Mouse (Mus musculus): Measurements from ENCODE around the gene Rsf1. TPM values are rescaled to one million over a fixed set of nuclear protein-coding genes. Genes with fewer than 3 reads are reported as not detected.

Rsf1 gene
- polyA plus RNA-seq, 1 experiment from 2014 or later = 18.8 TPM

- Histone ChIP-seq H3K27me3 (ENCODE audit: insufficient read depth, low read length) (no peaks in the 10 kb centered on the region), H3K4me1 (ENCODE audit: insufficient read depth, low read length) (0 out of 2 replicates have a peak, but pooled peaks cover 1% of the 10 kb centered on the region), H3K4me3 (ENCODE audit: low read length) (no peak overlapping the region), H3K36me3 (ENCODE audit: insufficient read depth, low read length) (0 out of 2 replicates have a peak, but pooled peaks cover 7% of the 10 kb centered on the region), H3K27ac (ENCODE audit: low read length) (no peak overlapping the region), H3K9me3 (ENCODE audit: low read length) (no peaks in the 10 kb centered on the region), H3K4me2 (replicated peaks; ENCODE audit: low read depth, low read length) (no peak overlapping the region), H3K9ac (replicated peaks; ENCODE audit: low read length) (no peak overlapping the region)
- WGBS = 83% methylated on average over 5 of the region's 5 CpGs
- no peak for ATAC-seq (ENCODE audit: low FRiP score, low TSS enrichment)
Observed at GRCm38 (mm10) chr7:97621346-97621745, 41.7 kb downstream of the Rsf1 start.

GRCm38 (mm10) chr7:97622676-97623075 is 43.0 kb downstream of the Rsf1 start:
- Histone ChIP-seq H3K9me3 (ENCODE audit: low read length) (no peaks in the 10 kb centered on the region), H3K4me1 (ENCODE audit: insufficient read depth, low read length) (no peaks in the 10 kb centered on the region), H3K4me3 (ENCODE audit: low read length) (no peak overlapping the region), H3K27ac (ENCODE audit: low read length) (no peak overlapping the region), H3K27me3 (ENCODE audit: insufficient read depth, low read length) (no peaks in the 10 kb centered on the region), H3K36me3 (ENCODE audit: insufficient read depth, low read length) (0 out of 2 replicates have a peak, but pooled peaks cover 5% of the 10 kb centered on the region), H3K4me2 (replicated peaks; ENCODE audit: low read depth, low read length) (no peak overlapping the region), H3K9ac (replicated peaks; ENCODE audit: low read length) (no peak overlapping the region)
- 66% methylated on average over 1 of the region's 1 CpGs for WGBS
- ATAC-seq (ENCODE audit: low FRiP score, low TSS enrichment) = no peak

- no peak for ATAC-seq (ENCODE audit: low FRiP score, low TSS enrichment)
Observed at GRCm38 (mm10) chr7:97623402-97623801, 43.7 kb downstream of the Rsf1 start.

GRCm38 (mm10) chr7:97629351-97629750 is 49.7 kb downstream of the Rsf1 start:
- H3K4me3 ChIP-seq (ENCODE audit: low read length) = no peak overlapping the region
- H3K9me3 ChIP-seq (ENCODE audit: low read length) = no peaks in the 10 kb centered on the region
- H3K4me2 ChIP-seq (replicated peaks; ENCODE audit: low read depth, low read length) = no peak overlapping the region
- H3K27me3 ChIP-seq (ENCODE audit: insufficient read depth, low read length) = no peaks in the 10 kb centered on the region
- no peak overlapping the region for H3K27ac ChIP-seq (ENCODE audit: low read length)
- H3K36me3 ChIP-seq (ENCODE audit: insufficient read depth, low read length) = no peaks in the 10 kb centered on the region
- WGBS = 80% methylated on average over 2 of the region's 2 CpGs
- H3K4me1 ChIP-seq (ENCODE audit: insufficient read depth, low read length) = no peaks in the 10 kb centered on the region
- H3K9ac ChIP-seq (replicated peaks; ENCODE audit: low read length) = no peak overlapping the region
- no peak for ATAC-seq (ENCODE audit: low FRiP score, low TSS enrichment)

More at GRCm38 (mm10) chr7:97623402-97623801, 43.7 kb downstream of the Rsf1 start:
- H3K27ac ChIP-seq (ENCODE audit: low read length) = no peak overlapping the region
- H3K9ac ChIP-seq (replicated peaks; ENCODE audit: low read length) = no peak overlapping the region
- no peaks in the 10 kb centered on the region for H3K27me3 ChIP-seq (ENCODE audit: insufficient read depth, low read length)
- H3K9me3 ChIP-seq (ENCODE audit: low read length) = no peaks in the 10 kb centered on the region
- 0 out of 2 replicates have a peak, but pooled peaks cover 2% of the 10 kb centered on the region for H3K36me3 ChIP-seq (ENCODE audit: insufficient read depth, low read length)
- H3K4me3 ChIP-seq (ENCODE audit: low read length) = no peak overlapping the region
- H3K4me1 ChIP-seq (ENCODE audit: insufficient read depth, low read length) = no peaks in the 10 kb centered on the region
- H3K4me2 ChIP-seq (replicated peaks; ENCODE audit: low read depth, low read length) = no peak overlapping the region

- H3K27me3 ChIP-seq (ENCODE audit: insufficient read depth, low read length) = no peaks in the 10 kb centered on the region
- no peak overlapping the region for H3K4me2 ChIP-seq (replicated peaks; ENCODE audit: low read depth, low read length)
- no peaks in the 10 kb centered on the region for H3K9me3 ChIP-seq (ENCODE audit: low read length)
- no peak overlapping the region for H3K4me3 ChIP-seq (ENCODE audit: low read length)
- no peaks in the 10 kb centered on the region for H3K36me3 ChIP-seq (ENCODE audit: insufficient read depth, low read length)
- H3K9ac ChIP-seq (replicated peaks; ENCODE audit: low read length) = no peak overlapping the region
- 90% methylated on average over 2 of the region's 2 CpGs for WGBS
- no peak overlapping the region for H3K27ac ChIP-seq (ENCODE audit: low read length)
- no peak for ATAC-seq (ENCODE audit: low FRiP score, low TSS enrichment)
- no peaks in the 10 kb centered on the region for H3K4me1 ChIP-seq (ENCODE audit: insufficient read depth, low read length)
Observed at GRCm38 (mm10) chr7:97631290-97631689, 51.6 kb downstream of the Rsf1 start.

- Histone ChIP-seq H3K4me2 (replicated peaks; ENCODE audit: low read depth, low read length) (no peak overlapping the region), H3K27me3 (ENCODE audit: insufficient read depth, low read length) (no peaks in the 10 kb centered on the region), H3K9ac (replicated peaks; ENCODE audit: low read length) (no peak overlapping the region), H3K4me1 (ENCODE audit: insufficient read depth, low read length) (no peaks in the 10 kb centered on the region), H3K9me3 (ENCODE audit: low read length) (no peaks in the 10 kb centered on the region), H3K4me3 (ENCODE audit: low read length) (no peak overlapping the region), H3K27ac (ENCODE audit: low read length) (no peak overlapping the region), H3K36me3 (ENCODE audit: insufficient read depth, low read length) (no peaks in the 10 kb centered on the region)
- ATAC-seq (ENCODE audit: low FRiP score, low TSS enrichment) = no peak
- 86% methylated on average over 1 of the region's 1 CpGs for WGBS
Observed at GRCm38 (mm10) chr7:97632897-97633296, 53.2 kb downstream of the Rsf1 start.

- Histone ChIP-seq H3K9me3 (ENCODE audit: low read length) (no peaks in the 10 kb centered on the region), H3K27ac (ENCODE audit: low read length) (no peak overlapping the region), H3K27me3 (ENCODE audit: insufficient read depth, low read length) (no peaks in the 10 kb centered on the region), H3K4me3 (ENCODE audit: low read length) (no peak overlapping the region), H3K9ac (replicated peaks; ENCODE audit: low read length) (no peak overlapping the region), H3K4me2 (replicated peaks; ENCODE audit: low read depth, low read length) (no peak overlapping the region), H3K36me3 (ENCODE audit: insufficient read depth, low read length) (no peaks in the 10 kb centered on the region), H3K4me1 (ENCODE audit: insufficient read depth, low read length) (no peaks in the 10 kb centered on the region)
- WGBS = 85% methylated on average over 3 of the region's 3 CpGs
- no peak for ATAC-seq (ENCODE audit: low FRiP score, low TSS enrichment)
Observed at GRCm38 (mm10) chr7:97645060-97645459, 65.4 kb downstream of the Rsf1 start.

GRCm38 (mm10) chr7:97647656-97648055 is 68.0 kb downstream of the Rsf1 start:
- Histone ChIP-seq H3K9me3 (ENCODE audit: low read length) (no peaks in the 10 kb centered on the region), H3K27ac (ENCODE audit: low read length) (no peak overlapping the region), H3K9ac (replicated peaks; ENCODE audit: low read length) (no peak overlapping the region), H3K36me3 (ENCODE audit: insufficient read depth, low read length) (no peaks in the 10 kb centered on the region), H3K4me1 (ENCODE audit: insufficient read depth, low read length) (no peaks in the 10 kb centered on the region), H3K4me2 (replicated peaks; ENCODE audit: low read depth, low read length) (no peak overlapping the region), H3K4me3 (ENCODE audit: low read length) (no peak overlapping the region), H3K27me3 (ENCODE audit: insufficient read depth, low read length) (no peaks in the 10 kb centered on the region)
- no peak for ATAC-seq (ENCODE audit: low FRiP score, low TSS enrichment)
- WGBS = 87% methylated on average over 5 of the region's 5 CpGs

GRCm38 (mm10) chr7:97650729-97651128 is 71.0 kb downstream of the Rsf1 start:
- no peak overlapping the region for H3K9ac ChIP-seq (replicated peaks; ENCODE audit: low read length)
- WGBS = 92% methylated on average over 4 of the region's 4 CpGs

GRCm38 (mm10) chr7:97656144-97656543 is 76.5 kb downstream of the Rsf1 start:
- Histone ChIP-seq H3K27me3 (ENCODE audit: insufficient read depth, low read length) (no peaks in the 10 kb centered on the region), H3K27ac (ENCODE audit: low read length) (no peak overlapping the region), H3K4me3 (ENCODE audit: low read length) (no peak overlapping the region), H3K4me2 (replicated peaks; ENCODE audit: low read depth, low read length) (no peak overlapping the region), H3K9me3 (ENCODE audit: low read length) (no peaks in the 10 kb centered on the region), H3K9ac (replicated peaks; ENCODE audit: low read length) (no peak overlapping the region), H3K4me1 (ENCODE audit: insufficient read depth, low read length) (no peaks in the 10 kb centered on the region), H3K36me3 (ENCODE audit: insufficient read depth, low read length) (peaks cover 23% of the 10 kb centered on the region)
- 90% methylated on average over 6 of the region's 6 CpGs for WGBS
- ATAC-seq (ENCODE audit: low FRiP score, low TSS enrichment) = no peak

More at GRCm38 (mm10) chr7:97650729-97651128, 71.0 kb downstream of the Rsf1 start:
- H3K27ac ChIP-seq (ENCODE audit: low read length) = no peak overlapping the region
- no peak for ATAC-seq (ENCODE audit: low FRiP score, low TSS enrichment)
- H3K36me3 ChIP-seq (ENCODE audit: insufficient read depth, low read length) = peaks cover 13% of the 10 kb centered on the region
- H3K4me2 ChIP-seq (replicated peaks; ENCODE audit: low read depth, low read length) = no peak overlapping the region
- no peaks in the 10 kb centered on the region for H3K4me1 ChIP-seq (ENCODE audit: insufficient read depth, low read length)
- H3K9me3 ChIP-seq (ENCODE audit: low read length) = no peaks in the 10 kb centered on the region
- no peaks in the 10 kb centered on the region for H3K27me3 ChIP-seq (ENCODE audit: insufficient read depth, low read length)
- no peak overlapping the region for H3K4me3 ChIP-seq (ENCODE audit: low read length)

Data from kidney, embryonic 16.5 days (tissue).